Mouse (Mus musculus): ENCODE results near the gene Naa25. TPM values are rescaled to one million over a fixed set of nuclear protein-coding genes. Genes with fewer than 3 reads are reported as not detected.

The Naa25 gene
- total RNA-seq, 2 experiments from 2014 or later: 45.8 to 48.0 TPM

GRCm38 (mm10) chr5:121449976-121450375, 52.2 kb downstream of the Naa25 start:
- intact Hi-C loops (cut with DNase I): no loop called here
- peak; percentile 52 to 58 for DNase-seq (ENCODE audit: low spot score in 2 of 2)

GRCm38 (mm10) chr5:121450476-121450875, 52.7 kb downstream of the Naa25 start:
- no peak for DNase-seq (ENCODE audit: low spot score in 2 of 2)
- intact Hi-C loops (cut with DNase I): no loop called here

GRCm38 (mm10) chr5:121451203-121451602, 53.5 kb downstream of the Naa25 start:
- intact Hi-C loops (cut with DNase I): no loop called here

GRCm38 (mm10) chr5:121451644-121452025, 53.9 kb downstream of the Naa25 start, which contains the start of gene Tmem116:
Tmem116 (plus strand) TSS chr5:121451893.
- intact Hi-C loops (cut with DNase I): loop anchor here (2.0 kb wide), 1 partner anchor 25 kb away; no protein-coding TSS in a partner anchor
- no peak for DNase-seq (ENCODE audit: low spot score in 2 of 2)

More at GRCm38 (mm10) chr5:121451203-121451602, 53.5 kb downstream of the Naa25 start:
- no peak for DNase-seq (ENCODE audit: low spot score in 2 of 2)

- intact Hi-C loops (cut with DNase I): loop anchor here (2.0 kb wide), 1 partner anchor 25 kb away; no protein-coding TSS in a partner anchor
- DNase-seq (ENCODE audit: low spot score in 2 of 2): peak; percentile 98
Observed at GRCm38 (mm10) chr5:121452026-121452869, 54.5 kb downstream of the Naa25 start, which contains the start of gene Erp29. Erp29 (minus strand) TSS chr5:121452506.

GRCm38 (mm10) chr5:121452906-121453305, 55.2 kb downstream of the Naa25 start:
- intact Hi-C loops (cut with DNase I): loop anchor here (2.0 kb wide), 1 partner anchor 24 kb away; no protein-coding TSS in a partner anchor
- DNase-seq (ENCODE audit: low spot score in 2 of 2): peak; percentile 20 to 59

GRCm38 (mm10) chr5:121453743-121454502, 56.2 kb downstream of the Naa25 start:
- DNase-seq (ENCODE audit: low spot score in 2 of 2): no peak
- intact Hi-C loops (cut with DNase I): loop anchor here (2.0 kb wide), 1 partner anchor 23 kb away; no protein-coding TSS in a partner anchor

- no peak for DNase-seq (ENCODE audit: low spot score in 2 of 2)
- intact Hi-C loops (cut with DNase I): no loop called here
Observed at GRCm38 (mm10) chr5:121454503-121454782, 56.7 kb downstream of the Naa25 start.

- intact Hi-C loops (cut with DNase I): no loop called here
- DNase-seq (ENCODE audit: low spot score in 2 of 2): no peak
Observed at GRCm38 (mm10) chr5:121455510-121456265, 58.0 kb downstream of the Naa25 start.

- intact Hi-C loops (cut with DNase I): no loop called here
Observed at GRCm38 (mm10) chr5:121461339-121462170, 63.8 kb downstream of the Naa25 start.

GRCm38 (mm10) chr5:121462171-121462502, 64.4 kb downstream of the Naa25 start:
- intact Hi-C loops (cut with DNase I): no loop called here
- DNase-seq (ENCODE audit: low spot score in 2 of 2): no peak

More at GRCm38 (mm10) chr5:121461339-121462170, 63.8 kb downstream of the Naa25 start:
- DNase-seq (ENCODE audit: low spot score in 2 of 2): no peak

- no peak for DNase-seq (ENCODE audit: low spot score in 2 of 2)
- intact Hi-C loops (cut with DNase I): no loop called here
Observed at GRCm38 (mm10) chr5:121462967-121463366, 65.2 kb downstream of the Naa25 start.

- DNase-seq (ENCODE audit: low spot score in 2 of 2): no peak
- intact Hi-C loops (cut with DNase I): no loop called here
Observed at GRCm38 (mm10) chr5:121463601-121464250, 66.0 kb downstream of the Naa25 start.

- intact Hi-C loops (cut with DNase I): no loop called here
- no peak for DNase-seq (ENCODE audit: low spot score in 2 of 2)
Observed at GRCm38 (mm10) chr5:121469566-121469965, 71.8 kb downstream of the Naa25 start.

- intact Hi-C loops (cut with DNase I): no loop called here
- DNase-seq (ENCODE audit: low spot score in 2 of 2): no peak
Observed at GRCm38 (mm10) chr5:121472411-121472810, 74.7 kb downstream of the Naa25 start.

- no peak for DNase-seq (ENCODE audit: low spot score in 2 of 2)
- intact Hi-C loops (cut with DNase I): no loop called here
Observed at GRCm38 (mm10) chr5:121474610-121475009, 76.9 kb downstream of the Naa25 start.

- no peak for DNase-seq (ENCODE audit: low spot score in 2 of 2)
- intact Hi-C loops (cut with DNase I): loop anchor here (2.0 kb wide), 1 partner anchor 23 kb away; the partner anchor contains the start of gene Erp29
Observed at GRCm38 (mm10) chr5:121476040-121476439, 78.3 kb downstream of the Naa25 start.

GRCm38 (mm10) chr5:121477680-121478079, 79.9 kb downstream of the Naa25 start:
- intact Hi-C loops (cut with DNase I): loop anchor here (2.0 kb wide), 1 partner anchor 25 kb away; the partner anchor contains the start of gene Erp29
- peak; percentile 68 to 81 for DNase-seq (ENCODE audit: low spot score in 2 of 2)

Data from left cerebral cortex, postnatal 14 days (tissue).